Mouse (Mus musculus) heart, postnatal 36 days (tissue): Measurements from ENCODE around the gene Ehd1. TPM values are rescaled to one million over a fixed set of nuclear protein-coding genes. Genes with fewer than 3 reads are reported as not detected.

Source experiments
- DNase-seq, 2 experiments: peaks; one replicate each; pipeline ENCODE4 v3.0.0; 2021 to 2022
- intact Hi-C: fragments of 180-260 bp; cut with DNase I; formaldehyde crosslinking; loops from one replicate; pipeline ENCODE4 v1.15.1; 2025
- total RNA-seq, 2 experiments: library from RNA; stranded (reverse); gene quantifications; 2 replicates each; pipeline ENCODE4 v1.2.3; 2021

Gene Ehd1
- total RNA-seq, 2 experiments from 2014 or later = 105 to 151 TPM

- no peak for DNase-seq
- intact Hi-C loops = no loop called here
Measured at GRCm38 (mm10) chr19:6321358-6321757, 44.8 kb downstream of the Ehd1 start.

DNA sequence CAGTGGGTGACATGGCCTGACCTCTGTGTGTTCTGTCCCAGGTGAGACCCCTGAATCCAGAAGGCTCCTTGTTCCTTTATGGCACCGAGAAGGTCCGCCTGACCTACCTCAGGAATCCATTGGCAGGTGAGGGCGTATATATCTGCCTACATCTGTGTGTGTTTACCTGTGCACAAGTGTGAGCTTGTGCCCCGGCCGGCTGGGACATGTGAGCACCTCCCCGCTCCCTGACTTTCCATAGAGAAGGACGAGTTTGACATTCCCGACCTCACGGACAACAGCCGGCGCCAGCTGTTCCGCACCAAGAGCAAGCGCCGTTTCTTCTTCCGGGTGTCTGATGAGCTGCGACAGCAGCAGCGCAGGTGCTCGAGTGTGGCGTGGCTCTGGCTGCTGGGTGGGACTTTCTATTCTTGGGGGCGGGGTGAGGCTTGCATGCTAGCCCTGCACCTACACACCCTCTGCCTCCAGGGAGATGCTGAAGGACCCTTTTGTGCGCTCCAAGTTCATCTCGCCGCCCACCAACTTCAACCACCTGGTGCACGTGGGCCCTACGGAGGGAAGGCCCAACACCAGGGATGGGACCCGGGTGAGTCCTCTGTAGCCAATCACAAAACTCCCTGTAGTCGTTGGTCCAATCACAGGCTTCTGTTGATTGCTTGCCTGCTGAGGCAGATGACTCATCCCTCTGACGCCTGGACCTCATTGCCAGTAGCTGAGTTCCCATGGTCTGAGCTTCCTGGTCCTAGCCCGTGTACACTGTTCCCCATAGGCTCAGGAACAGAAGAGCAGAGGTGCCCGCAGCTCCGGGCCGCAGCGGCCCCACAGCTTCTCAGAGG lies 45.5 kb downstream of the Ehd1 start:
- DNase-seq = no peak

GRCm38 (mm10) chr19:6324751-6325150 lies 48.2 kb downstream of the Ehd1 start:
- intact Hi-C loops = no loop called here
- DNase-seq = no peak

More for the DNA sequence above, 45.5 kb downstream of the Ehd1 start:
- intact Hi-C loops = no loop called here

DNA sequence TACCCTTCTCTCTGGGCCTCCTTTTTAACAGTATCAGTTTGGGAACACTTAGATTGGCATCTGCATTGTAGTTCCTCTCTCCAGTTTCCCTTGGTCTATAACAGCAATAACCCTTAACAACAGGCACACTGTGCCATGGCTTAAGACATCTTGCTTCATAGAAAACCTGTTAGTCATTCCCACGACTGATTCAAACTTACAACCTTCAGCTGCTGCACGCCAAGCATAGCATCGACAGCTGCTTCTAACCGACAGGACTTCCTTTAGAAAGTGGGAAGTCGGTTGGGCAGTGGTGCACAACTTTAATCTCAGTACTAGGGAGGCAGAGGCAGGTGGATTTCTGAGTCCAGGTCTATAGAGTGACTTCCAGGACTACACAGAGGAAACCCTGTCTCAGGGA lies 54.7 kb downstream of the Ehd1 start:
- intact Hi-C loops = loop anchor here (1.0 to 5.0 kb wide), 6 partner anchors 26 to 364 kb away; partner anchors contain the start of genes Arl2, Batf2 and Vps51
- no peak for DNase-seq

DNA sequence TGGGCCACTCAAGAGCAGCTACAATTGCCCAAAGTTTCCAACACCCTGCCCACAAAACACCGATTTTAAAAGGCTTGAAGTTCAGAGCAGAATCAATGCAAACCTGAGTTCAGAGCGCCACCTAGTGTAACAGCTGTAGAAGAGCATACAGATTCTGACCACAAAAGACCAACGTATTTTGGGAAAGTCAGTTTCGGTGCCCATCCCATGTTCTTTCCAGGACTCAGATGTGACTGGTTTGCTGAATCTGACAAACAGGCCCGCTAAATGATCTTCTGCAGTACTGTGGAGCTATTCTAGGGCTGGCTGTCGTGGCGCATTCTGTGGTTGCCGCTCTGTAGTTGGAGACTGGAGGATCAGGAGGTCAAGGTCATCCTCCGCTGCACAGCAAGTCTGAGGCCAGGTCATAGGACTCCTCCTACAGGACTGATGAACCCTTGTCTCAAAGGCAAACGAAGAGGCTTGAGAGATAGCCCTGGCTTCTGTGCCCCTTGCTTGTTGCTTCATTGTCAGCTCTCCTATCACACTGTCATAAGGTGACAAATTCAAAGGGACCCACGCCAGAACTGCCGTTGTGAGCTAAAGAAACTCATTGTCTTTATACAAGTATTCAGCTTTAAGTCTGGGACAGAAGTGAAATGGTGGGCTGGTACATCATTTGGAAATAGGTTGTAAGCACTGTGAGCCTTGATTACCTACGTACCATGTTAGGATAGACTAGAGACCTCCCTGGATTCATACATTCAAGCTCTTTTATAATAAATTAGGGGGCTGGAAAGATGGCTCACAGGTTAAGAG lies 55.4 kb downstream of the Ehd1 start:
- peak; percentile 62 to 71 for DNase-seq
- intact Hi-C loops = loop anchor here (1.0 to 5.0 kb wide), 6 partner anchors 27 to 365 kb away; partner anchors contain the start of genes Arl2, Batf2 and Vps51

GRCm38 (mm10) chr19:6333761-6334595 lies 57.5 kb downstream of the Ehd1 start:
- no peak for DNase-seq
- intact Hi-C loops = loop anchor here (5.0 kb wide), 3 partner anchors 192 to 367 kb away; partner anchors contain the start of genes Arl2, Batf2 and Vps51

DNA sequence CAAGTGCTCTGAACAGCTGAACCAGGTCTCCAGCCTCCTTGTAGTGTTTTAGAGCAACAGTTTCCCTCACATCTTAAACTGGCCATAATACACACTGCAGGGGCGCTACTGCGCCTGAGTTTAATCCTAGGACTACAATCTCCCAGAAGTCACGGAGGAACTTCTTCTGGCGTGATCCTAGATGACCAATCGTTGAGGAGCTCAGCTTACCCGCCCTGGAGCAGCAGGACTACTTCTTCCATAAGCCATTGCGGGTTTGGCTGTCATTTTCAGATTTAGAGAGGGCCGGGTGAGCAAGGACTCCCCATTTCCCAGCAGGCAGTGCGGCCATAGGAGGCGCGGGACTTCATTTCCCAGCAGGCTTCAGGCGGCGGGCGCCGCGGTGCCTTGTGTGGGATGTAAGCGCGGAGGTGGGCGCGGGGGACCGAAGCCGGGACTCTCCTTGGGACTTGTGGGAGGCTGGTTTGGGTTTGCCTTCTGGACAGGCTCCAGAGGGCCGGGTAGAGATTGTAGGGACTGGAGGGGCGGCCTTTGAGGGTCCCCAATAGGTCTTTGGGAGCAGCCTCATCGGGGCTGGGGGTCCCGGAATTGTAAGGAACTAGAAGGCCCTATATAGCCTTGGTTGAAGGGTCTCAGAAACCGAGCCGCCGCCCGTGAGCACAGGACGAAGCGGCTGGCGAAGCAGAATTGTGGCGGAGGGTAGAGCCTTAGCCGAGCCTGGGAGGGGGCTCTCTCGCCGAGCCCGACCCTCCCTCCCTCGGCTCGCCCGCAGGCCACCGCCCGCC lies 58.3 kb downstream of the Ehd1 start, which contains the start of gene Men1:
Gene Men1, plus strand, starts transcription at position 307 of the 785 bp plus-strand sequence.
- peak; percentile 87 to 89 for DNase-seq
- intact Hi-C loops = loop anchor here (5.0 kb wide), 3 partner anchors 193 to 368 kb away; partner anchors contain the start of genes Arl2, Batf2 and Vps51

DNA sequence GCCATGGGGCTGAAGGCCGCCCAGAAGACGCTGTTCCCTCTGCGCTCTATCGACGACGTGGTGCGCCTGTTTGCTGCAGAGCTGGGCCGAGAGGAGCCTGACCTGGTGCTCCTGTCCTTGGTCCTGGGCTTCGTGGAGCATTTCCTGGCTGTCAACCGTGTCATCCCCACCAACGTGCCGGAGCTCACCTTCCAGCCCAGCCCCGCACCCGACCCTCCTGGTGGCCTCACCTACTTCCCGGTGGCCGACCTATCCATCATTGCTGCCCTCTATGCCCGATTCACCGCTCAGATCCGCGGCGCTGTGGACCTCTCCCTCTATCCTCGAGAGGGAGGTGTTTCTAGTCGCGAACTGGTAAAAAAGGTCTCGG lies 58.9 kb downstream of the Ehd1 start:
- DNase-seq = no peak
- intact Hi-C loops = no loop called here

GRCm38 (mm10) chr19:6336920-6337319 lies 60.4 kb downstream of the Ehd1 start:
- intact Hi-C loops = no loop called here
- DNase-seq = no peak

- DNase-seq = no peak
- intact Hi-C loops = no loop called here
Measured at GRCm38 (mm10) chr19:6338171-6338570, 61.6 kb downstream of the Ehd1 start.

- intact Hi-C loops = no loop called here
Measured at GRCm38 (mm10) chr19:6338716-6339115, 62.2 kb downstream of the Ehd1 start.

GRCm38 (mm10) chr19:6339191-6339590 lies 62.7 kb downstream of the Ehd1 start:
- DNase-seq = no peak
- intact Hi-C loops = no loop called here

More at GRCm38 (mm10) chr19:6338716-6339115, 62.2 kb downstream of the Ehd1 start:
- DNase-seq = no peak

- DNase-seq = peak; percentile 63 to 64
- intact Hi-C loops = loop anchor here (2.0 kb wide), 1 partner anchor 59 kb away; the partner anchor contains the start of gene Rasgrp2
Measured at GRCm38 (mm10) chr19:6339890-6340504, 63.5 kb downstream of the Ehd1 start.

- intact Hi-C loops = loop anchor here (2.0 kb wide), 1 partner anchor 58 kb away; the partner anchor contains the start of gene Rasgrp2
- DNase-seq = peak; percentile 88 to 89
Measured at GRCm38 (mm10) chr19:6340524-6341452, 64.3 kb downstream of the Ehd1 start, which contains the start of gene Map4k2. Map4k2 (plus strand) TSS chr19:6341135.

DNA sequence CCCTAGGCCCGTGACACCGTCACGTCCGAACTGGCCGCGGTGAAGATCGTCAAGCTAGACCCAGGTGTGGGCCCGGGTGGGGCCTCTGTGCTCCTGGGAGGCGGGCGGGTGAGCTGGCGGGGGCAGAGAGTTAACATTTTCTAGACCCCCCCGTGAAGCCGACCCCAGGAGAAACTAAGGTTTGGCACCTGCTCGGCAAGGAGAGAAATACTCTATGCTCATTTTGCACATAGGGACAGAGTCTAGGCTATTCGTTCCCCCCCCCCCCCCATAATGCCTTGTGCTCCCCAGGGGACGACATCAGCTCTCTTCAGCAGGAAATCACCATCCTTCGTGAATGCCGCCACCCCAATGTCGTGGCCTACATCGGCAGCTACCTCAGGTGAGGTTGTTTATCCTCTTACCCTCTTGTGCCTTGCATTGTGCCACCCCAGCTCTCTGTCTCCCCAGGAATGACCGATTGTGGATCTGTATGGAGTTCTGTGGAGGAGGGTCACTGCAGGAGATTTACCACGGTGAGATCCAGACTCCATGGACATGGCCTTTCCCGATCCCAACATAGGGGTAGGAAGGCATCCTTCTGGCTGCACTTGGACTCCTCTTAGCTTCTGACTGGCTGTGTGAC lies 65.0 kb downstream of the Ehd1 start:
- intact Hi-C loops = loop anchor here (2.0 kb wide), 1 partner anchor 57 kb away; the partner anchor contains the start of gene Rasgrp2
- DNase-seq = no peak

- no peak for DNase-seq
- intact Hi-C loops = no loop called here
Measured at GRCm38 (mm10) chr19:6342276-6342933, 65.9 kb downstream of the Ehd1 start.
